Mouse (Mus musculus) lung, postnatal 14 days (tissue): ENCODE data around the gene BC048679.
A peak's percentile ranks its signal among the peaks of the same experiment; 100 is the strongest.
"Not testable (repeated sequence)": the region's sequence is repeated elsewhere in the genome, so short reads cannot be mapped to it uniquely, and the experiment has no call there.

Experiments used
- DNase-seq: peaks from one replicate; pipeline ENCODE4 v3.0.0; 2021

BC048679 gene

GRCm38 (mm10) chr7:81498181-81498580 lies at the start of gene BC048679:
Gene BC048679, minus strand, starts transcription at chr7:81498281.
- no peak for DNase-seq

GRCm38 (mm10) chr7:81542934-81543333 lies 44.9 kb upstream of the BC048679 start:
- DNase-seq = no peak

GRCm38 (mm10) chr7:81541924-81542524 lies 43.9 kb upstream of the BC048679 start:
- DNase-seq = peak; percentile 34

- no peak for DNase-seq
Measured at GRCm38 (mm10) chr7:81540999-81541398, 42.9 kb upstream of the BC048679 start.

GRCm38 (mm10) chr7:81539565-81539964 lies 41.5 kb upstream of the BC048679 start:
- DNase-seq = no peak

GRCm38 (mm10) chr7:81538070-81538675 lies 40.1 kb upstream of the BC048679 start:
- DNase-seq = peak; percentile 13

- no peak for DNase-seq
Measured at GRCm38 (mm10) chr7:81536478-81536877, 38.4 kb upstream of the BC048679 start.

- no peak for DNase-seq
Measured at GRCm38 (mm10) chr7:81531462-81531861, 33.4 kb upstream of the BC048679 start.

GRCm38 (mm10) chr7:81528918-81529317 lies 30.8 kb upstream of the BC048679 start:
- DNase-seq = no peak

GRCm38 (mm10) chr7:81523663-81524017 lies 25.6 kb upstream of the BC048679 start:
- no peak for DNase-seq

- peak; percentile 88 for DNase-seq
Measured at GRCm38 (mm10) chr7:81523008-81523662, 25.1 kb upstream of the BC048679 start.

GRCm38 (mm10) chr7:81516154-81517030 lies 18.3 kb upstream of the BC048679 start:
- no peak for DNase-seq

GRCm38 (mm10) chr7:81514906-81515590 lies 17.0 kb upstream of the BC048679 start:
- DNase-seq = no peak

GRCm38 (mm10) chr7:81501050-81501449 lies 3.0 kb upstream of the BC048679 start:
- no peak for DNase-seq

- no peak for DNase-seq
Measured at GRCm38 (mm10) chr7:81497171-81497570, 910 bp downstream of the BC048679 start.

GRCm38 (mm10) chr7:81493331-81494021 lies 4.6 kb downstream of the BC048679 start, which contains the start of gene Ap3b2:
Gene Ap3b2, minus strand, starts transcription at chr7:81493925.
- DNase-seq = peak; percentile 53

- DNase-seq = no peak
Measured at GRCm38 (mm10) chr7:81492628-81493027, 5.5 kb downstream of the BC048679 start.

- no peak for DNase-seq
Measured at GRCm38 (mm10) chr7:81489649-81490048, 8.4 kb downstream of the BC048679 start.

- DNase-seq = no peak
Measured at GRCm38 (mm10) chr7:81480800-81481199, 17.3 kb downstream of the BC048679 start.

GRCm38 (mm10) chr7:81479531-81480090 lies 18.5 kb downstream of the BC048679 start:
- DNase-seq = no peak

GRCm38 (mm10) chr7:81478261-81478660 lies 19.8 kb downstream of the BC048679 start:
- DNase-seq = not testable (repeated sequence)

- no peak for DNase-seq
Measured at GRCm38 (mm10) chr7:81476833-81477232, 21.2 kb downstream of the BC048679 start.
